Mouse (Mus musculus) layer of hippocampus, postnatal 36 days (tissue): ENCODE data around the gene Map4k1. TPM values are rescaled to one million over a fixed set of nuclear protein-coding genes. Genes with fewer than 3 reads are reported as not detected.
A peak's percentile ranks its signal among the peaks of the same experiment; 100 is the strongest.

Experiments
- DNase-seq, 2 experiments: peaks; one replicate each; pipeline ENCODE4 v3.0.0; 2022
- microRNA-seq, 2 experiments: library from miRNA; unstranded; fragments of <30 nt; microRNA quantifications; one replicate each; pipeline ENCODE4 v1.2.0; 2021
- total RNA-seq, 2 experiments: library from RNA; stranded (reverse); gene quantifications; 2 replicates each; pipeline ENCODE4 v1.2.3; 2021

Gene Map4k1
- total RNA-seq, 2 experiments from 2014 or later, result 1.7 to 1.9 TPM

DNA sequence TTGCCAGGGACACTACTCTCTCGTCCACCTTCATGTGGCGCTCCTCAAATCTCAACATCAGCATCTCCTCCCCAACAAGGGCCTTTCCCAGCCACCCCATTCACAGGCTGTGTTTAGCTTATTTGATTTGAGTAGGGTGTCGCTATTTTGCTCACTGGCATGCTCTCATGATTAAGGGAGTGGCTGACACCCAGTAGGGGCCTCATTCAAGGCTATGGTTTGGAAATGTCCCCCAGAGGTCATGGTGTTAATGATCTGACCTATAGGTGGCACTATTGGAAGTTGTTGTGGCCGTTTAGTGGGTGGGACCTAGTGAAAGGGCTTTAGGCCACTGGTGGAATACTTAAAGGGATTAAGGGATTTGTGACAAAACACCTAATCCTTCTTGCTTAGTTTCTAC is 45.0 kb downstream of the Map4k1 start:
- DNase-seq, result no peak

GRCm38 (mm10) chr7:29028761-29029160 is 46.9 kb downstream of the Map4k1 start:
- DNase-seq, result no peak

DNA sequence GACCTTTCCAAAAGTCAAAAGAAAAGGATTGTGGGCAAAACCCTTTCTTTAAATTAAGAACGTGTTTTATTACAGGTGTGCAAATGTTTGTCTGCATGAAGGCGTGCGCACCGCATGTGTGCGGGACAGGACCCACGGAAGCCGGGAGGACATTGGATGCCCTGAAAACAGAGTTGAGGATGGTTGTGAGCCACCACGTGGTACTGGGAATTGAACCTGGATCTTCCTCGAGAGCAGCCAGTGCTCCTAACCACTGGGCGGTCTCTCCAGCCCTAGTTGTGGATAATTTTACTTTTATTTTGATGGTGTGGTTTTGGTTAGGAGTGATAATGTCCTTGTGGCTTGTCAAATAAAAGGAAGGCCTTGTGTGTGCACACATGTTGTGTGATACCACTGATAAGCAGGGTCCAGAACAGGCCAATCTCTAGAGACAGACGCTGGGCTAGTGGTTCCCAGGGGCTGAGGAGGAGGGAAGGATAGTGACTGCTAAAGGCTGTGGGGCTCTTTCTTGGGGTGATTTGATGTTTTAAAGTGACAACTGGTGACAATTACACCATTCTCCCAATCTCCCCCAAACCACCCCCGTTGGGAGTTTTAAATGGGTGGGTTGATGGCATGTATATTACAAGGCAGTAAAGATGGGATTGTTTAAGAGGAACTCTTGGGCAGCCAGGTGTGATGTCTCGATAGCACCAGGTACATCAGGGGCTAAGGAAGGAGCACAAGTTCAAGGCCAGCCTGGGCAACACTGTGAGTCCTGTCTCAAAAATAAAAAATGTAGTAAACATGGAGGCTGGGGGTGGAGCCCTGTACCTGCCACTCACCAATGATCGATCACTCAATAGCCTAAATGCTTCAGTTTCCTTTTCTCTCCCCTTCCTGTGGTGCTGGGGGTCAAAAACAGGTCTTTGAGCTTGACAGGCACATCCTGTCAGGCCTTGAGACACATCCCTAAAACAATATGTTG is 48.1 kb downstream of the Map4k1 start:
- no peak for DNase-seq

DNA sequence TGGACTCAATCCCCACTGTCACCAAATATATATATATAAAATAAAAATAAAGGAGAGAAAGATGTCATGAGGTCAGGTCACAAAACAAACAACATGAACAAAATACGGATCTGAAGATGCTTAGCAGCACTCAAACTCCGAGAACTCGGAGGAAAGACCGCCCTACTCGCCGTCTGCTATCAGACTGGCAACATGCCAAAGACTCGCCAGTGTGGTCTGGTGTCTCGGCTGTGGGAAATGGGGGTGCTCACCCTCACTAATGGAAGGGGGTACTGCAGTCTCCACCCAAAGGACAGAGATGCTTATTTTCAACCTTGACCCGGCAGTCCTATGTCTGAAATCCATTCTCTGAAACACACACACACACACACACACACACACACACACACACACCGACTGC is 49.8 kb downstream of the Map4k1 start:
- DNase-seq, result no peak

DNA sequence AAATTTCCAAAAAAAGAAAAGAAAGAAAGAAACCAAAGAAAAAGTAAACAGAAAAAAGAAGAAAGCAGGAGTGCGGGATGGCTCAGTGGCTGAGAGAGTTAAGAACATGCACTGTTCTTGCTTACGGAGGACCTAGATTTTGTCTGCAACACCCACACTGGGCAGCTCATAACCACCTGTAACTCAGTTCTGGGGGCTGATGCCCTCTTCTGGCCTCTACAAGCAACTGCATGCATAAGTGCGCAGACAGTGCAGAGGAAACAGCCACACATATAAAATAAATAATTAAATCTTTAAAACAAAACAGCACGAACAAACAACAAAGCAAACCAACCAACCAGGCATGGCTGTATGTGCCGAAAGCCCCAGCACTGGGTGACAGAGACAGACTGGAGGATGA is 50.8 kb downstream of the Map4k1 start:
- DNase-seq, result no peak

DNA sequence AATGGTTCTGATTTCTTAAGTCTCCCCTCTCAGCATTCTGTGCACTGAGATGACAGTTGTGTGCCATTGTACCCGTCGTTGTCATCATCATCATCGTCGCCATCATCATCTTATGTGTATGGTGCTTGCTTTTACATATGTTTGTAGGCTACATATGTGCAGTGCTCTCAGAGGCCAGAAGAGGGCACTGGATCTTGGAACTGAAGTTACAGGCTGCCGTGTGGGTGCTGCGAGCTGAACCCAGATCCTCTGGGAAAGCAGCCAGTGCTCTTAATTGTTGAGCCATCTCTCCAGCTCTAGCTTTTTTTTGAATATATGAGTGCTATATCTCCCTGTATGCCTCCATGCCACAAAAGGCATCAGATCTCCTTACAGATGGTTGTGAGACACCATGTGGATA is 55.4 kb downstream of the Map4k1 start:
- no peak for DNase-seq

- DNase-seq, result peak; percentile 74 to 86
These were observed 57.7 kb downstream of the Map4k1 start for GRCm38 (mm10) chr7:29039604-29039984.

GRCm38 (mm10) chr7:29039985-29040661 is 58.3 kb downstream of the Map4k1 start:
- no peak for DNase-seq

DNA sequence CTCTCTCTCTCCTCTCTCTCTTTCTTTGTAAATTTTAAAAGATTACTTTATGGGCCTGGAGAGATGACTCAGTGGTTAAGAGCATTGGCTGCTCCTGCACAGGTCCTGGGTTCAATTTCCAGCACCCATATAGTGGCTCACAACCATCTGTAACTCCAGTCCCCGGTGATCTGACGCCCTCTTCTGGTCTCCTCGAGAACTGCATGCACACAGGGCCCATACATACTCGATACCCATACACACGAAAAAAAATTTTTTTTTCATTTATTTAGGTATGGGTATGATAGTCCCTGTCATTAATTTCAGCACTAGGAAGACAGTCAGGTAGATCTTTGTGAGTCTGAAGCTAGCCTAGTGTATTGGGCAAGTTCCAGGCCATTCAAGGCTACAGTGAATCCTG is 59.3 kb downstream of the Map4k1 start:
- no peak for DNase-seq

DNA sequence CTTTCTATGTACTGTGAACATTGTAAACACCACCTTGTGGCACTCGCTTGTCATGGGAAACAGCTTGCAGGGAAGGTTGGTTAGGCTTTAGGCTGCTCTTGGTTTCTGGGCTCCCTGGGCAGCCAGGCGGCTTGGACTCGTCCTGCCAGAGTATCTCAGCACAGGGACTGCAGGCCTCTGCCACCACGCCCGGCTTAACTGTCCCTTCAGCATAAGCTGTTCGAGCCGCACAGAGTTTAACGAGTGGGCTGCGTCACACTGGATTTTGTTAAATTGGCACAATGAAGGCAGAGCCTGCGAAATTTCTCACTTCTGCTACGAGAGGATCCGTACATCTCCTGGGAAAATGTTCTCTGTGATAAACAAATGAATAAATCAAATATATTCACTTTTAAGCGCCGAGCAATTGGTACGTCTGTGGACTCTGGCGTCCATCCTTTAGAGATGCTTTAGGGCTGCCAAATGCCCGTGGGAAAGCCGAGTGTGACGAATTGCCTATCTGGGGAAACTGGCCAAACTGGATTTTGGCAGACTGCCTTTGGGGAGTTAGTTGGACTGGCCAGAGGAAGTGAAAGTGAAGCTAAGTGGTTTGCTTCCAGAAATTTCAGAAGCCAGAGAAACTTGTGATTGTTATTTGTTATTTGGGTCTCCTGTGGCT is 61.3 kb downstream of the Map4k1 start:
- peak; percentile 24 to 29 for DNase-seq

GRCm38 (mm10) chr7:29043674-29044057 is 61.8 kb downstream of the Map4k1 start:
- no peak for DNase-seq

- no peak for DNase-seq
These were observed 62.5 kb downstream of the Map4k1 start for GRCm38 (mm10) chr7:29044302-29044701.

DNA sequence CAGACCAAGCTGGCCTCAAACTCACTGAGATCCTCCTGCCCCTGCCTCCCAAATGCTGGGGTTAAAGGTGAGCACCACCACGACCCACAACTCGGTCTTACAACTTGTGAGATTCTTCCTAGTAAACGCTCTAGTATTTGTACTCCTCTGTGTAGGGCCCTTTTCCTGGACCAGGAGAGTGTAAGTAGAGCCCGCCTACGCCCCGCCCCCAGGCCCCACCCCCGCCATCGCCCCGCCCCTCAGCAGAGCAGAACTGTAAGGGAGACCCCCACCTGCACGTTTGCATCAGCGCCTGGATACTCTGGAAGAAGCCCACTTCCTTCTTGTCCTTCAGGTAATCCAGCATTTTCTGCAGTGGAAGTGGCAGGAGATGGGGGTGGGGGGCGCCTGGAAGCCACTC is 64.7 kb downstream of the Map4k1 start:
- DNase-seq, result no peak

GRCm38 (mm10) chr7:29048070-29048469 is 66.2 kb downstream of the Map4k1 start:
- no peak for DNase-seq

GRCm38 (mm10) chr7:29048615-29049014 is 66.8 kb downstream of the Map4k1 start:
- DNase-seq, result no peak

DNA sequence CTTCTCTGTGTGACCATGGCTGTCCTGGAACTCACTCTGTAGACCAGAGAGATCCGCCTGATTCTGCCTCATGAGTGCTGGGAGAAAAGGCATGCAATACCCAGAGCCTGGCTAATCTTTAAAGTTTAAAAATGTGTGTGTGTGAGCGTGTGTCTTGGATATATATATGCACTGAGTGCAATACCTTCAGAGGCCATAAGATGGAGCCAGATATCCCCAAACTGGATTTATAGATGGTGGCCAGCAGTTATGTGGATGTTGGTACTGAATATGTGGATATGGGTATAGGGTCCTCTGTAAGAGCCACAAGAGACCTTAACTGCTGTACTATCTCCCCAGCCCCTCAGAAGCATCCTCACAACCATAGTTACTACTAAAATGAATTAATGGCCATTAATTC is 68.9 kb downstream of the Map4k1 start:
- DNase-seq, result no peak

DNA sequence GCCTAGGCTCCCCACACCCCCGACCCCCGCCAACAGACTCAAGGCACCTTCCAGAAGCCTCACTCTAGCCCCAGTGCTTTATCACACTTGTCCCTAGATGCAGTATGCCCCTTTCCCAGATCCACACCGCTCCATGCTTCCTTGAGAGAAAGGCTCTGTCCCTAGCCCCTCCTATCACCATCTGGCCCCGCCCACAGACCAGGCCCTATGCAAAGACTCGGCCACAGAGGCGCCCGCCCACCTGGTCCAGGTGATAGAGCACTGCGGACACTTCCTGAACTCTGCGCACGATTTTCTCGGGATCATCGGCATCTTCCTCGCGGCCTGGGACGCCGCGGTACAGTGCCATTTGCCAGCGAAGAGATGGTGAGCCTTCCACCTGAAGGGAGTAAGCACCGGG is 71.0 kb downstream of the Map4k1 start:
- no peak for DNase-seq

Small RNA genes within 50 kb of the gene (microRNA-seq; reads per million reads assigned to microRNA genes)
- 0 reads per million in 2 experiments for gene Gm44408

Other genes starting within 250 kb of the Map4k1 start
- 10 to 100 TPM; 55.7 to 56.6 TPM for gene Mrps12, start 240.2 kb upstream of the Map4k1 start, total RNA-seq
- gene Sars2, start 240.1 kb upstream of the Map4k1 start, total RNA-seq, result 10 to 100 TPM in 1 of 2 experiments, 1 to 10 TPM in 1; 9.9 to 11.6 TPM
- under 1 TPM; 0.38 to 0.45 TPM for gene Ccer2, start 225.9 kb upstream of the Map4k1 start, total RNA-seq
- 100 to 1,000 TPM; 156 to 162 TPM for gene Sirt2, start 215.3 kb upstream of the Map4k1 start, total RNA-seq
- gene Nfkbib, start 214.5 kb upstream of the Map4k1 start, total RNA-seq, result 10 to 100 TPM; 25.3 to 29.2 TPM
- 1 to 10 TPM; 2.5 TPM for gene Rinl, start 193.1 kb upstream of the Map4k1 start, total RNA-seq
- gene Hnrnpl, start 173.5 kb upstream of the Map4k1 start, total RNA-seq, result 100 to 1,000 TPM; 417 to 431 TPM
- gene Ech1, start 156.8 kb upstream of the Map4k1 start, total RNA-seq, result 10 to 100 TPM; 60.8 to 61.8 TPM
- 1 to 10 TPM; 3.6 to 6.1 TPM for gene Lgals4, start 148.2 kb upstream of the Map4k1 start, total RNA-seq
- not detected for gene Lgals7, start 118.2 kb upstream of the Map4k1 start, total RNA-seq
- under 1 TPM; 0.22 to 0.35 TPM for gene Capn12, start 100.6 kb upstream of the Map4k1 start, total RNA-seq
- gene Actn4, start 19.7 kb upstream of the Map4k1 start, total RNA-seq, result 100 to 1,000 TPM; 121 to 130 TPM
- gene Eif3k, start 186 bp upstream of the Map4k1 start, total RNA-seq, result 100 to 1,000 TPM; 190 to 196 TPM
- 10 to 100 TPM; 13.9 to 17.7 TPM for gene Ryr1, start 143.1 kb downstream of the Map4k1 start, total RNA-seq
- gene Rasgrp4, start 152.8 kb downstream of the Map4k1 start, total RNA-seq, result 1 to 10 TPM; 1.1 to 1.7 TPM
- gene Fam98c, start 174.2 kb downstream of the Map4k1 start, total RNA-seq, result 10 to 100 TPM; 30.0 to 32.1 TPM
- gene Ggn, start 188.2 kb downstream of the Map4k1 start, total RNA-seq, result under 1 TPM; 0.76 to 0.77 TPM
- 10 to 100 TPM; 45.3 to 51.0 TPM for gene Spred3, start 188.4 kb downstream of the Map4k1 start, total RNA-seq
- gene Psmd8, start 198.7 kb downstream of the Map4k1 start, total RNA-seq, result 100 to 1,000 TPM; 136 to 154 TPM
- gene Catsperg1, start 232.0 kb downstream of the Map4k1 start, total RNA-seq, result 1 to 10 TPM; 1.7 to 1.9 TPM